Mouse (Mus musculus) embryonic facial prominence, embryonic 14.5 days (tissue): ENCODE results near the gene Ssbp3. TPM values are rescaled to one million over a fixed set of nuclear protein-coding genes. Genes with fewer than 3 reads are reported as not detected.

ENCODE experiments used
- ATAC-seq: fragments of 200-750 bp; cut with Nextera tagmentation; 2 replicates; pipeline ENCODE4 v1.8.0; 2017; ENCODE audit warnings: low read depth, moderate number of reproducible peaks, moderate TSS enrichment
- DNase-seq: peaks from one replicate; pipeline ENCODE4 v3.0.0-alpha.2; 2015; ENCODE audit warnings: low spot score
- H3K27ac ChIP-seq: fragments of 300-500 bp; sonication (generic); replicated peaks from 2 replicates; pipeline ENCODE4 v1.5.1; 2014; ENCODE audit warnings: low read depth, mild to moderate bottlenecking, low read length, moderate library complexity
- H3K27me3 ChIP-seq: fragments of 300-500 bp; sonication (generic); replicated peaks from 2 replicates; pipeline ENCODE4 v1.6.1; 2014; ENCODE audit warnings: low read length; ENCODE audit not compliant: control insufficient read depth, insufficient read depth
- H3K36me3 ChIP-seq: fragments of 300-500 bp; sonication (generic); 2 replicates; pipeline ENCODE4 v1.6.1; 2014; ENCODE audit warnings: low read length, mixed read lengths; ENCODE audit not compliant: control insufficient read depth, insufficient read depth
- H3K4me1 ChIP-seq: fragments of 300-500 bp; sonication (generic); 2 replicates; pipeline ENCODE4 v1.6.1; 2014; ENCODE audit warnings: antibody characterized with exemption, low read length; ENCODE audit not compliant: control insufficient read depth, insufficient read depth
- H3K4me2 ChIP-seq: fragments of 300-500 bp; sonication (generic); 2 replicates; pipeline ENCODE4 v1.6.1; 2014; ENCODE audit warnings: low read depth, mild to moderate bottlenecking, low read length, moderate library complexity, mixed read lengths
- H3K4me3 ChIP-seq: fragments of 300-500 bp; sonication (generic); 2 replicates; pipeline ENCODE4 v1.5.1; 2014; ENCODE audit warnings: low read depth, mild to moderate bottlenecking, low read length
- H3K9ac ChIP-seq: fragments of 300-500 bp; sonication (generic); 2 replicates; pipeline ENCODE4 v1.6.1; 2014; ENCODE audit warnings: low read depth, mild to moderate bottlenecking, low read length, moderate library complexity, mixed read lengths
- H3K9me3 ChIP-seq: fragments of 300-500 bp; sonication (generic); 2 replicates; pipeline ENCODE4 v1.6.1; 2016; ENCODE audit warnings: low read length; ENCODE audit not compliant: control insufficient read depth
- WGBS: fragments of 180-500 bp; shearing (Covaris S2); extraction: QIAGEN DNeasy Blood & Tissue Kit; methylation state at CpG from one replicate; pipeline ENCODE4 v1.1.7; 2014; 5-methylcytosine and 5-hydroxymethylcytosine counted together
- polyA plus RNA-seq: library from polyadenylated mRNA; unstranded; fragments of >200 nt; fragmentation: Nextera tagmentation; extraction: Ambion mirVana; gene quantifications from 2 replicates; pipeline ENCODE4 v1.2.1, GENCODE M21; 2014

Gene Ssbp3
- polyA plus RNA-seq, 1 experiment from 2014 or later, result 72.9 TPM

- Histone ChIP-seq H3K36me3 (peaks cover 11% of the 10 kb centered on the region; the same call in 1 of the 2 replicates), H3K4me1 (peaks cover 18% of the 10 kb centered on the region), H3K4me2 (no peak overlapping the region), H3K9ac (no peak overlapping the region), H3K4me3 (no peak overlapping the region), H3K9me3 (no peaks in the 10 kb centered on the region), H3K27ac (no peak overlapping the region), H3K27me3 (no peaks in the 10 kb centered on the region)
- WGBS, result 79% methylated on average over 5 of the region's 5 CpGs
- no peak for ATAC-seq
- DNase-seq, result no peak
These were observed 43.3 kb downstream of the Ssbp3 start for GRCm38 (mm10) chr4:106953760-106954159.

- H3K4me1 ChIP-seq, result peaks cover 9% of the 10 kb centered on the region
- no peaks in the 10 kb centered on the region for H3K9me3 ChIP-seq
- H3K27me3 ChIP-seq, result no peaks in the 10 kb centered on the region
- no peak overlapping the region for H3K4me2 ChIP-seq
- peak overlapping the region; percentile 8; the same call in 1 of the 2 replicates for H3K27ac ChIP-seq
- DNase-seq, result peak; percentile 56
- peaks cover 11% of the 10 kb centered on the region; the same call in 1 of the 2 replicates for H3K36me3 ChIP-seq
- WGBS, result 59% methylated on average over 19 of the region's 19 CpGs
- no peak overlapping the region for H3K9ac ChIP-seq
- H3K4me3 ChIP-seq, result no peak overlapping the region
- ATAC-seq, result peak; percentile 38; the same call in 1 of the 2 replicates
These were observed 45.5 kb downstream of the Ssbp3 start for GRCm38 (mm10) chr4:106955729-106956712.

GRCm38 (mm10) chr4:106958117-106958516 lies 47.6 kb downstream of the Ssbp3 start:
- Histone ChIP-seq H3K9ac (no peak overlapping the region), H3K9me3 (no peaks in the 10 kb centered on the region), H3K4me1 (peaks cover 16% of the 10 kb centered on the region), H3K4me2 (no peak overlapping the region), H3K36me3 (peaks cover 11% of the 10 kb centered on the region; the same call in 1 of the 2 replicates), H3K27me3 (no peaks in the 10 kb centered on the region), H3K27ac (no peak overlapping the region), H3K4me3 (no peak overlapping the region)
- WGBS, result 83% methylated on average over 1 of the region's 2 CpGs
- ATAC-seq (no peak), DNase-seq (no peak)

GRCm38 (mm10) chr4:106958561-106958960 lies 48.1 kb downstream of the Ssbp3 start:
- DNase-seq (no peak), ATAC-seq (no peak)
- WGBS, result 85% methylated on average over 3 of the region's 3 CpGs
- H3K4me1 ChIP-seq, result peaks cover 19% of the 10 kb centered on the region
- H3K36me3 ChIP-seq, result peaks cover 11% of the 10 kb centered on the region; the same call in 1 of the 2 replicates
- no peak overlapping the region for H3K9ac ChIP-seq
- no peak overlapping the region for H3K27ac ChIP-seq
- H3K4me2 ChIP-seq, result no peak overlapping the region
- no peak overlapping the region for H3K4me3 ChIP-seq
- H3K27me3 ChIP-seq, result no peaks in the 10 kb centered on the region
- no peaks in the 10 kb centered on the region for H3K9me3 ChIP-seq

GRCm38 (mm10) chr4:106959506-106960302 lies 49.2 kb downstream of the Ssbp3 start:
- Histone ChIP-seq H3K4me3 (no peak overlapping the region), H3K36me3 (peaks cover 4% of the 10 kb centered on the region; the same call in 1 of the 2 replicates), H3K9ac (no peak overlapping the region), H3K4me2 (no peak overlapping the region), H3K27me3 (no peaks in the 10 kb centered on the region), H3K9me3 (no peaks in the 10 kb centered on the region), H3K27ac (no peak overlapping the region), H3K4me1 (peaks cover 23% of the 10 kb centered on the region)
- ATAC-seq, result no peak
- WGBS, result 76% methylated on average over 12 of the region's 12 CpGs
- no peak for DNase-seq

GRCm38 (mm10) chr4:106960476-106960875 lies 50.0 kb downstream of the Ssbp3 start:
- WGBS, result 77% methylated on average over 2 of the region's 2 CpGs
- H3K4me2 ChIP-seq, result no peak overlapping the region
- no peak for ATAC-seq
- H3K9ac ChIP-seq, result no peak overlapping the region
- no peak for DNase-seq
- H3K27me3 ChIP-seq, result no peaks in the 10 kb centered on the region
- peaks cover 23% of the 10 kb centered on the region for H3K4me1 ChIP-seq
- H3K27ac ChIP-seq, result no peak overlapping the region
- no peaks in the 10 kb centered on the region for H3K9me3 ChIP-seq
- H3K36me3 ChIP-seq, result no peaks in the 10 kb centered on the region; the same call in 1 of the 2 replicates
- no peak overlapping the region for H3K4me3 ChIP-seq

GRCm38 (mm10) chr4:106961321-106961720 lies 50.8 kb downstream of the Ssbp3 start:
- Histone ChIP-seq H3K9me3 (no peaks in the 10 kb centered on the region), H3K27ac (no peak overlapping the region), H3K9ac (no peak overlapping the region), H3K36me3 (no peaks in the 10 kb centered on the region; the same call in 1 of the 2 replicates), H3K4me1 (peaks cover 17% of the 10 kb centered on the region), H3K4me3 (no peak overlapping the region), H3K27me3 (no peaks in the 10 kb centered on the region), H3K4me2 (no peak overlapping the region)
- no peak for ATAC-seq
- no peak for DNase-seq
- 100% methylated on average over 1 of the region's 1 CpGs for WGBS

GRCm38 (mm10) chr4:106964356-106964755 lies 53.9 kb downstream of the Ssbp3 start:
- H3K4me3 ChIP-seq, result no peak overlapping the region
- H3K27me3 ChIP-seq, result no peaks in the 10 kb centered on the region
- peaks cover 16% of the 10 kb centered on the region for H3K4me1 ChIP-seq
- H3K27ac ChIP-seq, result no peak overlapping the region
- no peaks in the 10 kb centered on the region; the same call in 1 of the 2 replicates for H3K36me3 ChIP-seq
- no peak for DNase-seq
- no peaks in the 10 kb centered on the region for H3K9me3 ChIP-seq
- peak; percentile 23; the same call in 1 of the 2 replicates for ATAC-seq
- H3K4me2 ChIP-seq, result no peak overlapping the region
- no peak overlapping the region for H3K9ac ChIP-seq
- 42% methylated on average over 9 of the region's 9 CpGs for WGBS
